Mouse (Mus musculus) spleen, adult 2 months (tissue): ENCODE measurements at regions not wholly inside any gene's neighbourhood (a gene's known extent, or its start where the extent isn't known, plus 50 kb on each side); places are given as distances from the start of the nearest gene placed in this dataset.

Source experiments
- DNase-seq, 2 experiments: peaks; one replicate each; pipeline versions ENCODE4 v3.0.0 to v3.0.0-alpha.2; 2012 to 2021; ENCODE audit warnings: low spot score in 2 of 2, low read depth in 1 of 2
- H3K27ac ChIP-seq: fragments of 200-500 bp; 2 replicates; pipeline ENCODE4 v1.5.1; 2012; ENCODE audit warnings: low read length, inconsistent platforms; ENCODE audit not compliant: insufficient read depth
- H3K27me3 ChIP-seq: fragments of 200-500 bp; 2 replicates; pipeline ENCODE4 v1.6.1; 2012; ENCODE audit warnings: mild to moderate bottlenecking, moderate library complexity, low read length, inconsistent platforms; ENCODE audit not compliant: control insufficient read depth, insufficient read depth
- H3K36me3 ChIP-seq: fragments of 200-500 bp; 2 replicates; pipeline ENCODE4 v1.6.1; 2012; ENCODE audit warnings: mild to moderate bottlenecking, low read length, inconsistent platforms; ENCODE audit not compliant: control insufficient read depth, insufficient read depth
- H3K4me1 ChIP-seq: fragments of 200-500 bp; 2 replicates; pipeline ENCODE4 v1.6.1; 2011; ENCODE audit warnings: inconsistent platforms; ENCODE audit not compliant: control insufficient read depth, insufficient read depth, insufficient read length
- H3K4me3 ChIP-seq: fragments of 200-500 bp; 2 replicates; pipeline ENCODE4 v1.5.1; 2011; ENCODE audit warnings: mild to moderate bottlenecking, inconsistent platforms; ENCODE audit not compliant: insufficient read depth, insufficient read length; ENCODE audit errors: extremely low read depth
- CTCF ChIP-seq: fragments of 200-500 bp; IDR thresholded peaks from 2 replicates; pipeline ENCODE4 v1.5.1; 2011; ENCODE audit warnings: mild to moderate bottlenecking, inconsistent platforms; ENCODE audit not compliant: insufficient read depth, insufficient read length, insufficient replicate concordance; ENCODE audit errors: extremely low read depth
- POLR2A ChIP-seq: fragments of 200-500 bp; IDR thresholded peaks from 2 replicates; pipeline ENCODE4 v1.6.1; 2011; ENCODE audit warnings: low read depth, low read length, inconsistent platforms
- WGBS: fragments of 180-500 bp; shearing (Covaris S2); methylation state at CpG from one replicate; pipeline ENCODE4 v1.1.7; 2018; 5-methylcytosine and 5-hydroxymethylcytosine counted together

DNA sequence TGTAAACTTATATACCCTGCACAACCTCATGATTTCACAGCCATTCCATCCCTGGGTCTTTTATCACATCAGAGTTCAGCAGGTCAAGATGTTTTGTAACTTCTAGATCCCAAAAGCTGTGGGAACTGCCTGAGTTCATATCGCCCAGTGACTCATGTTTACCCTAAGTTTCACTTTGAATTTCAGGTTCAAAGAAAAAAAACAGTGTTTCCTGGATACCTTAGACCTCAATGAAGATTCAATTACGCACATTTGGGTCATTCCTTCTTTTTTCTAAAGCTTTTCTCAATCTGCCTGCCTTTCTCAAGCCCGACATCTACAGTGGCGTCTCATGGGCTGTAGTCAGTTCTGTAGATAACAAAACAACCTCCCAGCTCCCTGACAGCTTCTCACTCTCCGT lies 354.9 kb upstream of the Trib2 start:
- DNase-seq = no peak
- Histone ChIP-seq H3K4me1 (peaks cover 2% of the 10 kb centered on the region; the same call in 1 of the 2 replicates), H3K36me3 (no peaks in the 10 kb centered on the region), H3K4me3 (no peak overlapping the region), H3K27ac (no peak overlapping the region), H3K27me3 (no peaks in the 10 kb centered on the region)
- TF ChIP-seq CTCF = no peak
- no peak for TF ChIP-seq POLR2A
- WGBS = 81% methylated on average over 5 of the region's 5 CpGs

DNA sequence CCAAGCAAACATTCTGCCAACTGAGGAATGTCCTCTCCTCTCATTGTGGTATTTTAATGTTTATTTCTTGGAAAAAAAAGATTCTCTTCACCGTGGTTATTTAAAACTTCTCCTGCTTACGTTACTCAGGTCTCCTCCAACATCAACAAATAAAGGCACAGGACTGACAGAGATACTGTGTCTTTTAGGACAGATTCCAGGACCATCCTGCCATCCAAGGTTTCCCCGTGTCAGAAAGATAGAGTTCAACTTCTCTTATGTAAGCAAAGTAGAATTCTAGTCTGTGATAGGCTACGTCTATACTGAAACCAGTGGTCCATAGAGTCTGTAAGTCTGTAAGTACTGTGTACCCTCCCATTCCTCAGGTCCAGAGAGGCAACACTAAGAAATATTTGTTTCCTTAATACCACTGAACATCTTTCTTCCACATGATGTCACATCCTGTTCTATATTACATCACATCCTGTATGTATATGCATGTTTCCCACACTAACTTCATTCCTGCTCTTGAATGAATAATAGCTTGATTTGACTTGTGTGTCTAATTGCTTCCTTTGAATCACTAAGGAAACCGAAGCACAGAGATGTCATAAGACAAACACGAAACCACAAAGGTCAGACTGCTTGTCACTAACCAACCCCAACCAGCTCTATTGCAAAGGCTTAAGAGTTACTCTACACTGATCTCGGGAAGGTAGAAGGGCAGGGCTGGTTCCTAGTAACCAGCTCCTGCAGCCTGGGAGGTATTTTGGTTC lies 353.2 kb upstream of the Trib2 start:
- TF ChIP-seq POLR2A = no peak
- no peak for TF ChIP-seq CTCF
- 60% methylated on average over 7 of the region's 7 CpGs for WGBS
- Histone ChIP-seq H3K36me3 (no peaks in the 10 kb centered on the region), H3K4me1 (peaks cover 2% of the 10 kb centered on the region; the same call in 1 of the 2 replicates), H3K27me3 (no peaks in the 10 kb centered on the region), H3K4me3 (no peak overlapping the region), H3K27ac (no peak overlapping the region)
- peak in 1 of 2 experiments; percentile 60 for DNase-seq

GRCm38 (mm10) chr12:16167793-16168343 lies 351.1 kb upstream of the Trib2 start:
- peaks cover 2% of the 10 kb centered on the region; the same call in 1 of the 2 replicates for H3K4me1 ChIP-seq
- DNase-seq = no peak
- H3K4me3 ChIP-seq = no peak overlapping the region
- H3K27me3 ChIP-seq = no peaks in the 10 kb centered on the region
- H3K36me3 ChIP-seq = no peaks in the 10 kb centered on the region
- WGBS = 93% methylated on average over 7 of the region's 7 CpGs
- no peak for TF ChIP-seq POLR2A
- H3K27ac ChIP-seq = no peak overlapping the region

GRCm38 (mm10) chr12:16165126-16165525 lies 348.4 kb upstream of the Trib2 start:
- TF ChIP-seq CTCF (no peak), POLR2A (no peak)
- H3K27me3 ChIP-seq = no peaks in the 10 kb centered on the region
- H3K36me3 ChIP-seq = no peaks in the 10 kb centered on the region
- no peak for DNase-seq
- H3K4me3 ChIP-seq = no peak overlapping the region
- H3K27ac ChIP-seq = no peak overlapping the region
- no peaks in the 10 kb centered on the region for H3K4me1 ChIP-seq
- 81% methylated on average over 4 of the region's 4 CpGs for WGBS

- Histone ChIP-seq H3K36me3 (no peaks in the 10 kb centered on the region), H3K4me1 (no peaks in the 10 kb centered on the region), H3K27ac (no peak overlapping the region), H3K4me3 (no peak overlapping the region), H3K27me3 (no peaks in the 10 kb centered on the region)
- 90% methylated on average over 4 of the region's 4 CpGs for WGBS
- no peak for DNase-seq
- no peak for TF ChIP-seq CTCF
- no peak for TF ChIP-seq POLR2A
These were observed 345.2 kb upstream of the Trib2 start for GRCm38 (mm10) chr12:16161947-16162346.

DNA sequence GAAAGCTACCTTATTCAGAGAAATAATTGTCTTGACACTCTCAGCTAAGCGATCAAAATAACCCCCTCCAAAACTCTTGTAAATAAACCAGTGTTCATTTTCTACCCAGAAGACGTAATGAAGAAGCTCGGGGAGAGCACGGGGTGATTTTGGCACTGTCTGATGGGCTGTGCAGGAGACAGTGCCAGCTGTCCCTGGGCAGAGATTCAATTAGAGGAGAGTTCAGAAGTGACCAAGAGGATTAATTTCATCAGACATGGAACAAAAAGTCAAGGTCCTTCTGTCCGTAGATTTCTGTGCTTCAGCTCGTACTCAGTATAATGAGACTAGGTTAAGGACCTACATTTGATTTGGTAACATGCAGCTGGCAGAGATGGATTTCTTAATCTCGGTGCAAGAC lies 341.2 kb upstream of the Trib2 start:
- TF ChIP-seq POLR2A (no peak), CTCF (no peak)
- no peak for DNase-seq
- 90% methylated on average over 7 of the region's 7 CpGs for whole genome bisulfite sequencing
- Histone ChIP-seq H3K27ac (no peak overlapping the region), H3K27me3 (no peaks in the 10 kb centered on the region), H3K4me3 (no peak overlapping the region), H3K36me3 (no peaks in the 10 kb centered on the region), H3K4me1 (no peaks in the 10 kb centered on the region)

GRCm38 (mm10) chr12:16155791-16156558 lies 339.3 kb upstream of the Trib2 start:
- WGBS = 48% methylated on average over 2 of the region's 2 CpGs
- no peaks in the 10 kb centered on the region for H3K36me3 ChIP-seq
- H3K27ac ChIP-seq = no peak overlapping the region
- H3K4me3 ChIP-seq = no peak overlapping the region
- H3K27me3 ChIP-seq = no peaks in the 10 kb centered on the region
- no peaks in the 10 kb centered on the region for H3K4me1 ChIP-seq
- DNase-seq = no peak
- no peak for TF ChIP-seq POLR2A
- no peak for TF ChIP-seq CTCF
